ENCODE assay signal across 29 mouse cellular contexts in the genomic region with DNA sequence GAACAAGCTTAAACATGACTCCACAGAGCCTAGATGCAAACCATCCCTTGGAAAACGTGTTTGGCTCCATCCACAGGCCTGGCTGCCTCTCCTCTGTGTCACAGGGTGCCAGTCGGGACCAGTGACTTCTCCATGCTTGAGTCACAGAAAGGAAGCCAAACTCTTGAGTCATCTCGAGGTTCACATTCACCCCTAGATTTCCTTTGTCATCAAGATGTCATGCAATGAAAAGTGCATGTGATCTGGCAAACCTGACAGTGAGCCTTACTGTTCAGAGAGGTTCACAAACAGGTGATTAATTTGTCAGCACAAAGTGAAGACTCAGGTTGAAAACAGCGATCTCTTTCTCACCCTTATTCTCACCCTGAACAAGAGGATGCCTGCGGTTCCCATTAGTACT.
DNase-seq lines count a peak whose midpoint lies in the region; ATAC-seq and TF ChIP-seq lines count a peak whose summit lies in the region.
"Had no signal": no experiment of that assay in that cellular context is flagged by ENCODE, and none has a peak within 500 bp of the region (broad histone marks: within the 10 kb centered on the region; RNA-seq: fewer than 3 reads in every experiment).

No protein-coding gene starts in this region.

- H3K27ac ChIP-seq in heart, embryonic 10.5 days: no peak overlapping the region
- H3K27ac ChIP-seq: forebrain, embryonic 13.5 days; heart, adult 2 months; heart, embryonic 13.5 days; hindbrain, embryonic 14.5 days; limb, embryonic 15.5 days; liver, embryonic 13.5 days; macrophage; midbrain, embryonic 15.5 days; neural tube, embryonic 12.5 days; stomach, postnatal 0 days had no signal

- H3K36me3 ChIP-seq in heart, embryonic 10.5 days: no peaks in the 10 kb centered on the region
- H3K36me3 ChIP-seq: heart, embryonic 13.5 days; limb, embryonic 15.5 days; liver, embryonic 13.5 days; midbrain, embryonic 15.5 days; neural tube, embryonic 12.5 days had no signal

- H3K4me1 ChIP-seq in heart, embryonic 10.5 days: no peaks in the 10 kb centered on the region
- H3K4me1 ChIP-seq: heart, embryonic 13.5 days; limb, embryonic 15.5 days; liver, embryonic 13.5 days; midbrain, embryonic 15.5 days; neural tube, embryonic 12.5 days had no signal

- peak; percentile 57 for ATAC-seq in Patski
- ATAC-seq: forebrain, embryonic 13.5 days; midbrain, embryonic 15.5 days had no signal

- in situ Hi-C loops in Patski (cut with MboI; ENCODE audit: low pct_unique_long_range_greater_than_20kb): no loop called here

- POLR2A ChIA-PET in Patski (lab: Charles Lee): no interaction called here

- H3K27me3 ChIP-seq in Patski: no peaks in the 10 kb centered on the region
- H3K27me3 ChIP-seq in heart, embryonic 10.5 days (ENCODE audit: insufficient read depth, poor library complexity, severe bottlenecking): no peaks in the 10 kb centered on the region
- H3K27me3 ChIP-seq: heart, embryonic 13.5 days; limb, embryonic 15.5 days; liver, embryonic 13.5 days; midbrain, embryonic 15.5 days; neural tube, embryonic 12.5 days had no signal

- DNase-seq in adrenal gland, adult 2 months: peak; percentile 62
- no peak for DNase-seq in adrenal gland, postnatal 10 days
- peak; percentile 47 for DNase-seq in Patski (ENCODE audit: low read depth, low spot score)
- DNase-seq in adrenal gland, postnatal 36 days: peak; percentile 34 to 44
- no peak for DNase-seq in frontal cortex, postnatal 10 days (ENCODE audit: low spot score in 2 of 2)
- no peak for DNase-seq in heart, embryonic 10.5 days (ENCODE audit: low spot score)
- no peak for DNase-seq in frontal cortex, postnatal 25 days (ENCODE audit: low spot score in 2 of 2)
- DNase-seq: cerebellum, adult 2 months; cerebellum, postnatal 14 days; heart, adult 2 months; heart, postnatal 10 days; kidney, adult 11 months; kidney, postnatal 14 days; left cerebral cortex, postnatal 4 days; liver, embryonic 13.5 days; lung, adult 18-20 months; lung, postnatal 10 days; right cerebral cortex, adult 18-20 months; spleen, adult 18-20 months; thymus, adult 18-20 months; thymus, postnatal 25 days had no signal

- 66% methylated on average over 5 of the region's 5 CpGs for WGBS in heart, embryonic 10.5 days

- no peaks in the 10 kb centered on the region for H3K9me3 ChIP-seq in heart, embryonic 10.5 days
- H3K9me3 ChIP-seq: forebrain, embryonic 13.5 days; heart, embryonic 13.5 days; limb, embryonic 15.5 days; liver, embryonic 13.5 days; midbrain, embryonic 15.5 days; neural tube, embryonic 12.5 days had no signal

- TF ChIP-seq CTCF in Patski (IDR thresholded peaks at IDR 0.05): no peak

- CTCF ChIA-PET in Patski (lab: Charles Lee): interaction anchor here (1.6 kb wide), 1 partner anchor 36 kb away, joined by 3 read pairs; no protein-coding TSS in a partner anchor

- H3K4me3 ChIP-seq in heart, embryonic 10.5 days: no peak overlapping the region
- H3K4me3 ChIP-seq: forebrain, embryonic 13.5 days; heart, adult 2 months; heart, embryonic 13.5 days; limb, embryonic 15.5 days; liver, embryonic 13.5 days; midbrain, embryonic 15.5 days; neural tube, embryonic 12.5 days had no signal

Comparison
In these comparisons a context has a peak if more than half of its experiments do, and no peak if none do; other contexts are left out.
1. DNase-seq: peak in adrenal gland, adult 2 months (single experiment), Patski (single experiment) and adrenal gland, postnatal 36 days (2 of 2); none in adrenal gland, postnatal 10 days (single experiment), frontal cortex, postnatal 10 days (0 of 2), heart, embryonic 10.5 days (single experiment) and frontal cortex, postnatal 25 days (0 of 2).